Mouse (Mus musculus) midbrain, embryonic 13.5 days (tissue): ENCODE results near the gene Plekhg6. TPM values are rescaled to one million over a fixed set of nuclear protein-coding genes. Genes with fewer than 3 reads are reported as not detected.

Experiments
- ATAC-seq: fragments of 200-750 bp; cut with Nextera tagmentation; 2 replicates; pipeline ENCODE4 v1.8.0; 2017; ENCODE audit warnings: mild to moderate bottlenecking, moderate TSS enrichment, moderate library complexity
- H3K27ac ChIP-seq: fragments of 300-500 bp; sonication (generic); 2 replicates; pipeline ENCODE4 v1.5.1; 2015; ENCODE audit warnings: inconsistent platforms, mild to moderate bottlenecking, moderate library complexity
- H3K27me3 ChIP-seq: fragments of 300-500 bp; sonication (generic); 2 replicates; pipeline ENCODE4 v1.6.1; 2015; ENCODE audit warnings: mild to moderate bottlenecking, inconsistent platforms
- H3K36me3 ChIP-seq: fragments of 300-500 bp; sonication (generic); 2 replicates; pipeline ENCODE4 v1.6.1; 2015; ENCODE audit warnings: mild to moderate bottlenecking, inconsistent platforms
- H3K4me1 ChIP-seq: fragments of 300-500 bp; sonication (generic); replicated peaks from 2 replicates; pipeline ENCODE4 v1.6.1; 2015; ENCODE audit warnings: inconsistent platforms
- H3K4me2 ChIP-seq: fragments of 300-500 bp; sonication (generic); replicated peaks from 2 replicates; pipeline ENCODE4 v1.6.1; 2015; ENCODE audit warnings: moderate library complexity, mild to moderate bottlenecking, inconsistent platforms
- H3K4me3 ChIP-seq: fragments of 300-500 bp; sonication (generic); replicated peaks from 2 replicates; pipeline ENCODE4 v1.5.1; 2015; ENCODE audit warnings: mild to moderate bottlenecking, inconsistent platforms
- H3K9ac ChIP-seq: fragments of 300-500 bp; sonication (generic); replicated peaks from 2 replicates; pipeline ENCODE4 v1.6.1; 2015; ENCODE audit warnings: mild to moderate bottlenecking, inconsistent platforms
- H3K9me3 ChIP-seq: fragments of 300-500 bp; sonication (generic); 2 replicates; pipeline ENCODE4 v1.6.1; 2016; ENCODE audit warnings: mild to moderate bottlenecking, inconsistent platforms
- WGBS: fragments of 180-500 bp; shearing (Covaris S2); methylation state at CpG from one replicate; pipeline ENCODE4 v1.1.7; 2015; 5-methylcytosine and 5-hydroxymethylcytosine counted together
- polyA plus RNA-seq: library from polyadenylated mRNA; unstranded; fragments of >200 nt; fragmentation: Nextera tagmentation; extraction: Ambion mirVana; gene quantifications from 2 replicates; pipeline ENCODE4 v1.2.1, GENCODE M21; 2015

Plekhg6 gene
- polyA plus RNA-seq, 1 experiment from 2014 or later: 0.08 TPM

DNA sequence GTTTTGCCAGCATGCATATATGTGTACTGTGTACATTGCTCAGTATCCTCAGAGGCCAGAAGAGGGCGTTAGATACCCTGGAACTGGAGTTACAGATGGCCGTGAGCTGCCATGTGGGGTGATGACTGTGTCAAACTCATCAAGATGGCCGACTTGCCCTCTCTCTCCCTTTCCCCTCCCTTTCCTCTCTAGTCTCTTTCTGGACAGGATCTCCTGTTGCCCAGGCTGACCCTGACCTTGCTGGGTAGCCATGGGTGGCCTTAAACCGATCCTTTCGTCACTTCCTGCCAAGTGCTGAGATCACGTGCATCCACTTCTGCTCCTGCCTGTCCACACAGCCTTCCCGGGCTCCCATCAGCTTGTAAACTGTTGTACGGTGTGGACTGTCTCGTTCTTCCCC lies 20.6 kb downstream of the Plekhg6 start:
- Histone ChIP-seq H3K4me1 (peaks cover 36% of the 10 kb centered on the region), H3K4me2 (no peak overlapping the region), H3K27me3 (peaks cover 51% of the 10 kb centered on the region), H3K27ac (no peak overlapping the region), H3K9me3 (no peaks in the 10 kb centered on the region), H3K9ac (no peak overlapping the region), H3K36me3 (0 out of 2 replicates have a peak, but pooled peaks cover 4% of the 10 kb centered on the region), H3K4me3 (no peak overlapping the region)
- ATAC-seq: no peak
- 61% methylated on average over 9 of the region's 9 CpGs for WGBS

DNA sequence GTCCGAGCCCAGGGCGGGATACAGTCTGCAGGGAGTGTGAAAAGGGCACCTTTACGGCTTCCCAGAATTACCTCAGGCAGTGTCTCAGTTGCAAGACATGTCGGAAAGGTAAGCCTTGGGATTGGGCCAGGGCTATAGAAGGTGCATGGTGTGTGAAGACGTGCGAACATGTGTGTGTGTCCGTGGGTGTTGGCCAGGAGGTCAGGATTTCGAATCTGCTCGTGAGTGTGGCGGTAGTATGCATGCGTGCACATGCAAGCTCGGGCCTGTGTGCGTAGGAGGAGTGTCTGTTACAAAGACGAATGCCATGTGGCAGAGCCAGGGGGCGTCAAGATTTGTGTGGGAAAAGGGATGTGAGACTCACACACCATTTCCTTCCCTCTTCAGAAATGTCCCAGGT lies 23.3 kb downstream of the Plekhg6 start:
- WGBS: 92% methylated on average over 15 of the region's 15 CpGs
- no peaks in the 10 kb centered on the region for H3K9me3 ChIP-seq
- H3K27me3 ChIP-seq: peaks cover 24% of the 10 kb centered on the region
- no peak overlapping the region for H3K4me2 ChIP-seq
- no peak overlapping the region for H3K27ac ChIP-seq
- H3K9ac ChIP-seq: no peak overlapping the region
- no peak for ATAC-seq
- no peak overlapping the region for H3K4me3 ChIP-seq
- peaks cover 26% of the 10 kb centered on the region for H3K4me1 ChIP-seq
- H3K36me3 ChIP-seq: 0 out of 2 replicates have a peak, but pooled peaks cover 4% of the 10 kb centered on the region

DNA sequence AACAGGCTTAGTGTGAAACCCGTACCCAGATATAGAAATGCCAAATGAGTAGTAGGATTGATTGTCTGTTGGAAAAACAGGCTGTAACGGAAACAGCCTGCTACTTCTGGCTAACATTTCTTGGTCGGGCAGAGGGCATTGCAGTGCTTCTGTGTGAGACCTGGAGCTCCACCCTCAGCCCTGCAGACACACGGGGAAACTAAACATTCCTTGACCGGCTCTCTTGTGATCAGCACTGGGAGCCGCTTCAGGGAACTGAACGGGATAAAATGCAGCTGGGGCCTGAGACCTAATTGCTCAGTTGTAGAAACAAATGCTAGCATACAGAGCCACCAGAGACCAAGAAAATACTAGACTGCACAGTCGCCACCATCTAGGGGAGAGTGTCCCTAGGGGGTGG lies 24.3 kb downstream of the Plekhg6 start:
- 52% methylated on average over 8 of the region's 8 CpGs for WGBS

DNA sequence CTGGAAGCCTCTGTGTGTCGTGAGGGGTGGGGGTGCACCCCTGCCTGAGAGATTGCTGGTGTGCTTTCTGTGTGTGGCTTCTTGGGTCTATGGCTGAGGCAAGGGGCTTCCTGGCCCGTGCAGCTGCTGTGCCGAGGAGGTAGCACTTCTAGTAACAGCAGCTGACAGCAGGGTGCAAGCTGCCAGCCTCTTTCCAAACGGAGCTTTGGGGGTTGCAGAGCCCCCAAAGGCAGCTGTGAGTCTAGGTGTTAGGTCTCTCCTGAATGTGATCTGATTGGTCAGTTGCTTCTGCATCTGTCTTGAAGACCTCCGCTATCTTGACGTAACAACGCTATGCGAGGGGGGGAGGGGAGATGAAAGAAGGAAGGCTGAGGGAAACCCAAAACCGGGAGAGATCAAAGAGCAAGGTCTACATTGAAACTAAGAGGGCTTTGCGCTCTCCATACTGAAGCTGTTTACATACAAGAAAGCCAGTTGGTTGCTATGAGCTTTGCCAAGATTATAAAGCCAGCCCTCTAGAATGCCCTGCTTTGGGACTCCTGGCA lies 25.3 kb downstream of the Plekhg6 start:
- Histone ChIP-seq H3K27me3 (peaks cover 4% of the 10 kb centered on the region), H3K4me3 (no peak overlapping the region), H3K27ac (no peak overlapping the region), H3K4me1 (peaks cover 23% of the 10 kb centered on the region), H3K4me2 (peak overlapping the region; percentile 26; the same call in 1 of the 2 replicates), H3K9ac (no peak overlapping the region), H3K36me3 (0 out of 2 replicates have a peak, but pooled peaks cover 4% of the 10 kb centered on the region), H3K9me3 (no peaks in the 10 kb centered on the region)
- no peak; the same call in 1 of the 2 replicates for ATAC-seq
- WGBS: 7% methylated on average over 10 of the region's 10 CpGs

More for the DNA sequence above, 24.3 kb downstream of the Plekhg6 start:
- ATAC-seq: no peak
- H3K27me3 ChIP-seq: peaks cover 14% of the 10 kb centered on the region
- H3K9ac ChIP-seq: no peak overlapping the region
- peaks cover 19% of the 10 kb centered on the region for H3K4me1 ChIP-seq
- 0 out of 2 replicates have a peak, but pooled peaks cover 4% of the 10 kb centered on the region for H3K36me3 ChIP-seq
- H3K4me3 ChIP-seq: no peak overlapping the region
- H3K27ac ChIP-seq: no peak overlapping the region
- H3K9me3 ChIP-seq: no peaks in the 10 kb centered on the region
- H3K4me2 ChIP-seq: no peak overlapping the region

DNA sequence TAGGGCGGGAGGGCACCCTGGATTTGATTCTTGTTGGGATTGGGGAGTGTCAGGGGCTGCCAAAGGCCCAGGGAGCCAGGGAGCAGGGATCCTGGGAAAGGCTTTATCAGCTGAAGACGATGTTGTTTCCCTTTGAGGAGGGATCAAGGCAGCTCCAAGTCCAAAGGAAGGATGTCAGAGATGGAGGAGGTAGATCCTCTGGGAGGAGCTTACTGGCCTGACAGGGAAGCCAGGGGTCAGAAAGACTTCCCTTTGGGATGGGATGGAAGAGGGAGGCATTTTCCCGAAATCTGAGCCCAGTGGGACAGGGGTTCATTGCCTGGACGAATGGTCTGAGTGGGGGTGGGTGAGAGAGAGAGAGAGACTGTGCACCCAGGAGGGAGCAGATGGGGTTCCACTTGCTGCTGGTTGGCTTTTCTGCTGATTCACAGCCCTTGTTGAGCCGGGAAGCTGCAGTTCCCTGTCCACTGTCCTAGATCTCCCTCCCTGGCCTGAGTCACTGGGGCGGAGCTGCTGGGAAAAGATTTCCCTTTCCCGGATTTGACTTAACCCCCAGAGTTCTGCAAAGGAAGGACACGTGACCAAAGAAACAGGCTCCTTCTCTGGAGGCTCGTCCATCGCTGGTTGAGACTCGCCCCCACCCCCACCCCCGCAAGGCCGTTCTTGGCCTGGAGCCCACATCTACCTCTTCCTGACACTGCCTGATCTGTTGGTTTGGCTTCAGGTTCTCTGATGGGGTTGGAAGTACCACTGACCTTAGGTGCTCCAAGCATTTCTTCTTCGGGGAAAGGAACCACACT lies 26.0 kb downstream of the Plekhg6 start:
- Histone ChIP-seq H3K4me3 (no peak overlapping the region), H3K9me3 (no peaks in the 10 kb centered on the region), H3K27ac (peak overlapping the region; percentile 14; the same call in 1 of the 2 replicates), H3K36me3 (0 out of 2 replicates have a peak, but pooled peaks cover 4% of the 10 kb centered on the region), H3K4me2 (peak overlapping the region; percentile 26; the same call in 1 of the 2 replicates), H3K9ac (no peak overlapping the region), H3K4me1 (peaks cover 30% of the 10 kb centered on the region), H3K27me3 (no peaks in the 10 kb centered on the region; the same call in 1 of the 2 replicates)
- WGBS: 10% methylated on average over 14 of the region's 14 CpGs
- no peak for ATAC-seq

DNA sequence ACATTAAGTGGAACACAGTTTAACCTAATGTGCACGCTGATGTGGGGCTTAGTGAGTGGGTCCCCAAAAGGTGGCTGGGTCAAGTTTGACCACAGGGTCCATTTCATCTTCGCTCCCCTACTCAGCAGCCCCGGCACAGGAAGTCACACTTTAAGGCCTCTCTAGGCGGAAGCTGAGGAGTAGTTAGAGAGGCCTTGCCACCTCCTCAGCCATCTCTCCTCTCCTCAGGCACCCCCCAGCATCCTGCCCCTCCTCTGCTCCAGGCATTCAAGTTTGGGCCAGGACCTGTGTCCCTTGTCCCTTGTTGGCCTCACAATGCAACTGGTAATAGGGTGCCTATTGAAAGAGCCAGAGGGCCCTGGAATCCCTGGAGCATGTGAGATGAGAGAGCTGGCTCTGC lies 26.9 kb downstream of the Plekhg6 start:
- Histone ChIP-seq H3K27me3 (peaks cover 5% of the 10 kb centered on the region), H3K27ac (no peak overlapping the region), H3K4me3 (no peak overlapping the region), H3K36me3 (0 out of 2 replicates have a peak, but pooled peaks cover 4% of the 10 kb centered on the region), H3K9me3 (no peaks in the 10 kb centered on the region), H3K9ac (no peak overlapping the region), H3K4me2 (no peak overlapping the region), H3K4me1 (peaks cover 37% of the 10 kb centered on the region)
- ATAC-seq: no peak
- WGBS: 83% methylated on average over 4 of the region's 4 CpGs

DNA sequence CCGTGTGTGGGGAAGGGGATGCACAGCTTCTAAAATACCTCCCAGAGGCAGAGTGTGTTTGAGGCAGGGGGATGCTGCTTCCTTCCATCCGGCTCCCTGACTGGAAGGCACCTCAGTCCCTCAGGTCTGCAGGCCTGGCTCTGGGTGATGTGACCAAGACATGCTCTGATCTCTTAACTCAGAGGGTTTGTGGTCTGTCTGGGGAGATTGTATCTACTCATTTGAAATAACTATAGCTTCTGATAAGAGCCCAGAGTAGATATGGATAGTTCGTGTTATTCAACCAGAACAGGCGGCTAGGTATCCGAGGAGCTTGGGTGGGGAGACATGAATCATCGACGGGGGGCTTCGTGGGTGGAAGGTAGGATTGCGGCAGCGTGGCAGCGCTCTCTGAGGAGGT lies 27.4 kb downstream of the Plekhg6 start:
- Histone ChIP-seq H3K9ac (no peak overlapping the region), H3K9me3 (no peaks in the 10 kb centered on the region), H3K27me3 (peaks cover 9% of the 10 kb centered on the region), H3K27ac (no peak overlapping the region), H3K36me3 (0 out of 2 replicates have a peak, but pooled peaks cover 4% of the 10 kb centered on the region), H3K4me2 (no peak overlapping the region), H3K4me1 (peaks cover 37% of the 10 kb centered on the region), H3K4me3 (no peak overlapping the region)
- ATAC-seq: no peak
- WGBS: 89% methylated on average over 11 of the region's 11 CpGs

DNA sequence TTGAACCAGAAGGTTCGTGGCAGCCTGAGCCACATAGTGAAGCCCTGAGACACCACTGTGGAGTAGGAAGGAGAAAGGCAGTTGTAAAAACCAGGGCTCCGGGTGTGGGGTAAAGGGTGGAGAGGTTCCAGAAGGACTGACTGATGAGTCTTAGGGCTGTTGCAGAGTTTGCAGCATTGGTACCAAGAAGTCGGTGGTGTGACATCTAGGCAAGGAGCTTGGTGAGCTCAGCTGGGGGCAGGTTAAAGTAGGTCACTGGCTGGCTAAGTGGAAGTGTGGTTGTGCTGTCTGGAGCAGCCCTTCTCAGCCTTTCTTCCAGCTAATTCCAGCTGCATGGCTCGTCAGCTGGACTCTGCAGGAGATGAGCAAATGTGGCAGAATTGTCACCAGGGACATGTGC lies 27.8 kb downstream of the Plekhg6 start:
- WGBS: 58% methylated on average over 4 of the region's 4 CpGs
- H3K36me3 ChIP-seq: no peaks in the 10 kb centered on the region
- ATAC-seq: no peak
- H3K27me3 ChIP-seq: peaks cover 11% of the 10 kb centered on the region
- H3K4me1 ChIP-seq: peaks cover 37% of the 10 kb centered on the region
- H3K9ac ChIP-seq: no peak overlapping the region
- no peak overlapping the region for H3K27ac ChIP-seq
- no peaks in the 10 kb centered on the region for H3K9me3 ChIP-seq
- H3K4me3 ChIP-seq: no peak overlapping the region
- H3K4me2 ChIP-seq: no peak overlapping the region

DNA sequence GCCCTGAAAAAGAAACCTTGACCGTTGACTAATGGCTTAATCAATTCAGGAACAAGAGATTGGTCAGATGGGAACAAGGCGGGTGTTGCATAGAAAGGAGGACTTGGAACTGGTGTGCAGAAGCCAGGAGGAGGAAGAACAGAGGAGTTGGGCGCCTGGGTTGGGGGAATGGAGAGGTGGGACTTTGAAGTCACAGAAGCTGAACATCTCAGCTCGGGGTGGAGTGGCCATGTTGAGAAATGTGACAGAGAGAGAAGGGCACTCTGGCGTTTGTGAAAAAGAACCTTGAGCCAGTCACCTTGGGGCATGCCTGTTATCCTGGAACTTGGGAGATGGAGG lies 28.6 kb downstream of the Plekhg6 start:
- H3K9ac ChIP-seq: no peak overlapping the region
- H3K4me2 ChIP-seq: no peak overlapping the region
- H3K36me3 ChIP-seq: no peaks in the 10 kb centered on the region
- no peak overlapping the region for H3K27ac ChIP-seq
- 74% methylated on average over 5 of the region's 5 CpGs for WGBS
- no peaks in the 10 kb centered on the region for H3K9me3 ChIP-seq
- peaks cover 11% of the 10 kb centered on the region for H3K27me3 ChIP-seq
- ATAC-seq: no peak
- H3K4me3 ChIP-seq: no peak overlapping the region
- H3K4me1 ChIP-seq: peaks cover 37% of the 10 kb centered on the region

DNA sequence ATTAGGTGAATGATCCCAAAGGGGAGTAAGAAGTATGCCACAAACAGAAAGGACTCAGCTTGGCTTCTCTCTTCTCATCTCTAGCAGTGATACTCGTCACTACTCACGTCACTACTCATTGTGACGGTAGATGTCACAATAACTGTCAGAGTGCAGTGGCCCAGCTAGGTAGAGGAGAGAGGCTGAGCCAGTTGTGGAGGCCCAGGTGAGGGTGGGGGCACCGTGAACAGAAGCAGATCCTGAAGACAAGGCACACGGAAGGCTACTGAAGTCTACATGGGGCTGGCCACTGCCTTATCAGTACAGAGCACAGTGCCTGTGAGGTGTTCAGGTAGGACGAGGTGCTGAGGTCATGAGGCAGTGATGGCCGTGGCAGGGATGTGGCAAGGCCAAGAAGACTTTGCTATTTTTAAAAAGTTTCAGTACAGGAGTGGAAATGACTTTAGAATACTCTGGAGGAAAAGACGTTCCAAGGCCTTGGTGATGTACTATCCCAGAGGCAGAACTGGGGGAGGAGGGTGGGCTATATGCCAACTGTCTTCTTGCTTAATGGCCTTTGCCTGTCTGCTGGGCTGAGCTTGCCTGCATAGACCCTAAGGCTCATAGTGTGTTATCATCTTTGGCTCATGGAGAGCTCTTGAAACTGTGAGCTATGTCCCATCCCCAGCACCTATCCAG lies 29.1 kb downstream of the Plekhg6 start:
- WGBS: 77% methylated on average over 8 of the region's 8 CpGs
- no peaks in the 10 kb centered on the region for H3K9me3 ChIP-seq
- ATAC-seq: no peak
- no peak overlapping the region for H3K9ac ChIP-seq
- no peak overlapping the region for H3K4me3 ChIP-seq
- no peak overlapping the region for H3K27ac ChIP-seq
- no peaks in the 10 kb centered on the region for H3K36me3 ChIP-seq
- no peak overlapping the region for H3K4me2 ChIP-seq
- H3K27me3 ChIP-seq: peaks cover 11% of the 10 kb centered on the region
- peaks cover 37% of the 10 kb centered on the region for H3K4me1 ChIP-seq

DNA sequence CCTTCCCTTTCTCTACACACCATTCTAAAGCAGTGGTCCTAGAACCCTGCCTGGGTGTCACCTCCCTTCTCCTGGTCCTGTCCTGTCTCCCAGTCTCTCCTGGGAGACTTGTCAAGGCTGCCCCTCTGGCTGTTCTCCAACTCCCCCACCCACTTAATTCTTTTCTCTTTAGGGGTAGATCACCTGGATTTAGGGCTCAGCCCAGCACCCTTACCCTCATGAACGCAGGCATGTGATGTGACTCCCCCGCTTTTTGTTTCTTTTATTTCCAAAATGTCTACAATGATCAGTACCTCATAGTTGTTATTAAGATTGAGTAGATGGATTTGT lies 29.6 kb downstream of the Plekhg6 start:
- H3K36me3 ChIP-seq: no peaks in the 10 kb centered on the region
- peaks cover 37% of the 10 kb centered on the region for H3K4me1 ChIP-seq
- H3K4me2 ChIP-seq: peak overlapping the region; percentile 71; the same call in 1 of the 2 replicates
- no peak overlapping the region; the same call in 1 of the 2 replicates for H3K9ac ChIP-seq
- WGBS: 86% methylated on average over 2 of the region's 2 CpGs
- H3K27ac ChIP-seq: no peak overlapping the region
- H3K27me3 ChIP-seq: peaks cover 11% of the 10 kb centered on the region
- H3K9me3 ChIP-seq: no peaks in the 10 kb centered on the region
- no peak for ATAC-seq
- no peak overlapping the region for H3K4me3 ChIP-seq
